Mouse (Mus musculus) embryonic facial prominence, embryonic 13.5 days (tissue): ENCODE results near the gene Olfr70. TPM values are rescaled to one million over a fixed set of nuclear protein-coding genes. Genes with fewer than 3 reads are reported as not detected.

Experiments
- ATAC-seq: fragments of 200-750 bp; cut with Nextera tagmentation; 2 replicates; pipeline ENCODE4 v1.8.0; 2017; ENCODE audit warnings: low read depth; ENCODE audit not compliant: insufficient number of reproducible peaks, insufficient read depth, low FRiP score, low TSS enrichment
- H3K27ac ChIP-seq: fragments of 300-500 bp; sonication (generic); 2 replicates; pipeline ENCODE4 v1.5.1; 2015; ENCODE audit warnings: moderate library complexity, mild to moderate bottlenecking, inconsistent platforms
- H3K27me3 ChIP-seq: fragments of 300-500 bp; sonication (generic); 2 replicates; pipeline ENCODE4 v1.6.1; 2015; ENCODE audit warnings: mild to moderate bottlenecking, inconsistent platforms
- H3K36me3 ChIP-seq: fragments of 300-500 bp; sonication (generic); 2 replicates; pipeline ENCODE4 v1.6.1; 2015; ENCODE audit warnings: mild to moderate bottlenecking, inconsistent platforms
- H3K4me1 ChIP-seq: fragments of 300-500 bp; sonication (generic); 2 replicates; pipeline ENCODE4 v1.6.1; 2015; ENCODE audit warnings: inconsistent platforms
- H3K4me2 ChIP-seq: fragments of 300-500 bp; sonication (generic); 2 replicates; pipeline ENCODE4 v1.6.1; 2015; ENCODE audit warnings: moderate library complexity, mild to moderate bottlenecking, inconsistent platforms
- H3K4me3 ChIP-seq: fragments of 300-500 bp; sonication (generic); 2 replicates; pipeline ENCODE4 v1.5.1; 2015; ENCODE audit warnings: mild to moderate bottlenecking, inconsistent platforms
- H3K9ac ChIP-seq: fragments of 300-500 bp; sonication (generic); 2 replicates; pipeline ENCODE4 v1.6.1; 2015; ENCODE audit warnings: mild to moderate bottlenecking, inconsistent platforms
- H3K9me3 ChIP-seq: fragments of 300-500 bp; sonication (generic); 2 replicates; pipeline ENCODE4 v1.6.1; 2016; ENCODE audit warnings: inconsistent platforms
- WGBS: fragments of 180-500 bp; shearing (Covaris S2); methylation state at CpG from one replicate; pipeline ENCODE4 v1.1.7; 2015; ENCODE audit warnings: mixed read lengths; 5-methylcytosine and 5-hydroxymethylcytosine counted together
- polyA plus RNA-seq: library from polyadenylated mRNA; unstranded; fragments of >200 nt; fragmentation: Nextera tagmentation; extraction: Ambion mirVana; gene quantifications from 2 replicates; pipeline ENCODE4 v1.2.1, GENCODE M21; 2015

The Olfr70 gene
- polyA plus RNA-seq, 1 experiment from 2014 or later: not detected

DNA sequence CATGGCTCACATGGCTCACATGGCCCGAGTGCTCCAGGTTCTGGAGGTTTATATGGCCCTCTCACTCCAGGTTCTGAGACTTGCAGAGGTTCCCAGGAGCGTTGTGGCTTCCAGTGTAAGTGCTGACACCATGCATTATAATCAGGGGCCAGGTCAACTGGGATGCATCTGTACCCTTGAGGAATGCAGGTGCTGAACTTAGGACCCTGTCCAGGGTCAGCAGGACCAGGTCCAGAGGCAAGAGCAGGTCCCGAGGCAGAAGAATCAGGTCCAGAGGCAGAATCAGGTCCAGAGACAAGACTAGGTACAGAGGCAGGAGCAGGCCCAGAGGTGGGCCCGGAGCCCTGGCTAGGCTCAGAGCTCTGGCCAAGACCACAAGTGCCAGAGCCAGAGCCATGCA is 47.9 kb downstream of the Olfr70 start:
- no peak for ATAC-seq
- H3K27me3 ChIP-seq: no peaks in the 10 kb centered on the region
- H3K4me2 ChIP-seq: peak overlapping the region; percentile 54
- H3K27ac ChIP-seq: no peak overlapping the region
- H3K36me3 ChIP-seq: peaks cover 30% of the 10 kb centered on the region
- WGBS: 92% methylated on average over 4 of the region's 4 CpGs
- peaks cover 15% of the 10 kb centered on the region for H3K4me1 ChIP-seq
- peak overlapping the region; percentile 54 for H3K9ac ChIP-seq
- H3K4me3 ChIP-seq: 0 out of 2 replicates have a peak overlapping the region, but pooled peaks have one; percentile 32
- H3K9me3 ChIP-seq: 0 out of 2 replicates have a peak, but pooled peaks cover 7% of the 10 kb centered on the region

DNA sequence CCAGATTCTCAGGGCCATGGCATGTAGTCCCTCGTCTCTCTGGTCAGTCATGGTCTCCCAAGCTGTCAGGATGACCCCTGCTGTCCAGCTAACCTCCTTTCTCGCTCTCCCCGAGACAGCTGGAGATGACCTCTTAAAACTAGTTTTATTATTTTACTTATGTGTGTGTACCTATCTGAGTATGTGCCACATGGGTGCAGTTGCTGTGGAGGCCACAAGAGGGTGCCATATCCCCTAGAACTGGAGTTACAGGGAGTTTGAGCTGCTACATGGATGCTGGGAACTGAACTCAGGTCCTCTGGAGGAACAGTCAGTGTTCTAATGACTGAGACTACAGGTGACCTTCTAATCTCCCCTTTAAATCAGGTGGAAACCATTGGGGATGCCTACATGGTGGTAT is 50.8 kb downstream of the Olfr70 start:
- Histone ChIP-seq H3K36me3 (peaks cover 47% of the 10 kb centered on the region), H3K9me3 (0 out of 2 replicates have a peak, but pooled peaks cover 7% of the 10 kb centered on the region), H3K9ac (no peak overlapping the region), H3K4me2 (no peak overlapping the region), H3K4me1 (0 out of 2 replicates have a peak, but pooled peaks cover 4% of the 10 kb centered on the region), H3K27ac (no peak overlapping the region), H3K4me3 (no peak overlapping the region), H3K27me3 (no peaks in the 10 kb centered on the region)
- no peak for ATAC-seq
- WGBS: 92% methylated on average over 3 of the region's 3 CpGs

Other genes with a start within 250 kb of the Olfr70 start
- gene Cd72, start 246.2 kb downstream of the Olfr70 start, polyA plus RNA-seq: 3.2 and 3.8 TPM in 2 replicates
- gene Sit1, start 217.1 kb downstream of the Olfr70 start, polyA plus RNA-seq: not detected in 2 replicates
- gene Ccdc107, start 207.9 kb downstream of the Olfr70 start, polyA plus RNA-seq: 66.2 and 73.4 TPM in 2 replicates
- 45.7 and 47.8 TPM in 2 replicates for gene Arhgef39, start 201.1 kb downstream of the Olfr70 start, polyA plus RNA-seq
- gene Car9, start 193.8 kb downstream of the Olfr70 start, polyA plus RNA-seq: 0.81 and 1.5 TPM in 2 replicates
- 130 and 141 TPM in 2 replicates for gene Tpm2, start 177.0 kb downstream of the Olfr70 start, polyA plus RNA-seq
- 48.9 and 54.9 TPM in 2 replicates for gene Creb3, start 138.5 kb downstream of the Olfr70 start, polyA plus RNA-seq
- gene Tln1, start 138.1 kb downstream of the Olfr70 start, polyA plus RNA-seq: 69.5 and 75.0 TPM in 2 replicates
- gene Rgp1, start 122.1 kb downstream of the Olfr70 start, polyA plus RNA-seq: 37.1 and 39.7 TPM in 2 replicates
- 22.5 and 24.2 TPM in 2 replicates for gene Gba2, start 121.9 kb downstream of the Olfr70 start, polyA plus RNA-seq
- gene Msmp, start 116.3 kb downstream of the Olfr70 start, polyA plus RNA-seq: 0.97 and 1.4 TPM in 2 replicates
- gene Npr2, start 68.9 kb downstream of the Olfr70 start, polyA plus RNA-seq: 18.2 and 19.1 TPM in 2 replicates
- gene Spag8, start 47.2 kb downstream of the Olfr70 start, polyA plus RNA-seq: 1.1 and 1.8 TPM in 2 replicates
- 74.2 and 92.1 TPM in 2 replicates for gene Hint2, start 44.3 kb downstream of the Olfr70 start, polyA plus RNA-seq
- 7.2 and 8.4 TPM in 2 replicates for gene Tmem8b, start 31.8 kb downstream of the Olfr70 start, polyA plus RNA-seq
- gene Fam221b, start 31.7 kb downstream of the Olfr70 start, polyA plus RNA-seq: 3.4 and 4.2 TPM in 2 replicates
- gene Olfr71, start 9.4 kb upstream of the Olfr70 start, polyA plus RNA-seq: not detected in 2 replicates
- 0.18 and 0.23 TPM in 2 replicates for gene Hrct1, start 26.4 kb upstream of the Olfr70 start, polyA plus RNA-seq
- gene Spaar, start 29.2 kb upstream of the Olfr70 start, polyA plus RNA-seq: 0.06 and 0.17 TPM in 2 replicates
- gene Olfr159, start 70.2 kb upstream of the Olfr70 start, polyA plus RNA-seq: not detected in 2 replicates
- not detected in 2 replicates for gene Olfr156, start 123.1 kb upstream of the Olfr70 start, polyA plus RNA-seq
- 0.14 TPM in 1 of 2 replicates, not detected in the other for gene Olfr157, start 139.4 kb upstream of the Olfr70 start, polyA plus RNA-seq
- not detected in 2 replicates for gene Olfr155, start 150.8 kb upstream of the Olfr70 start, polyA plus RNA-seq
- 28.9 and 33.6 TPM in 2 replicates for gene Reck, start 174.7 kb upstream of the Olfr70 start, polyA plus RNA-seq